Mouse (Mus musculus) liver, postnatal 0 days (tissue): Measurements from ENCODE around the gene Bex1.
A peak's percentile ranks its signal among the peaks of the same experiment; 100 is the strongest.

Experiments
- CTCF ChIP-seq: sonication (generic); IDR thresholded peaks from 2 replicates; pipeline ENCODE4 v1.5.1; 2016; ENCODE audit warnings: antibody characterized with exemption, low read depth
- EP300 ChIP-seq: IDR thresholded peaks from 2 replicates; pipeline ENCODE4 v1.6.1; 2016; ENCODE audit warnings: antibody characterized with exemption, low read depth, mild to moderate bottlenecking

- TF ChIP-seq CTCF (peak; percentile 22; the same call in 1 of the 2 replicates), EP300 (0 out of 2 replicates have a peak, but pooled peaks have one; percentile 45)
These were observed 43.2 kb downstream of the Bex1 start, which contains the start of gene Tceal8 for GRCm38 (mm10) chrX:136172118-136172551.
